Mouse (Mus musculus): ENCODE measurements around the gene Lrrk2. TPM values are rescaled to one million over a fixed set of nuclear protein-coding genes. Genes with fewer than 3 reads are reported as not detected.
A peak's percentile ranks its signal among the peaks of the same experiment; 100 is the strongest.

The Lrrk2 gene
- polyA plus RNA-seq (2015; fragmentation: Nextera tagmentation; extraction: Ambion mirVana) = 4.4 and 6.2 TPM in 2 replicates

DNA sequence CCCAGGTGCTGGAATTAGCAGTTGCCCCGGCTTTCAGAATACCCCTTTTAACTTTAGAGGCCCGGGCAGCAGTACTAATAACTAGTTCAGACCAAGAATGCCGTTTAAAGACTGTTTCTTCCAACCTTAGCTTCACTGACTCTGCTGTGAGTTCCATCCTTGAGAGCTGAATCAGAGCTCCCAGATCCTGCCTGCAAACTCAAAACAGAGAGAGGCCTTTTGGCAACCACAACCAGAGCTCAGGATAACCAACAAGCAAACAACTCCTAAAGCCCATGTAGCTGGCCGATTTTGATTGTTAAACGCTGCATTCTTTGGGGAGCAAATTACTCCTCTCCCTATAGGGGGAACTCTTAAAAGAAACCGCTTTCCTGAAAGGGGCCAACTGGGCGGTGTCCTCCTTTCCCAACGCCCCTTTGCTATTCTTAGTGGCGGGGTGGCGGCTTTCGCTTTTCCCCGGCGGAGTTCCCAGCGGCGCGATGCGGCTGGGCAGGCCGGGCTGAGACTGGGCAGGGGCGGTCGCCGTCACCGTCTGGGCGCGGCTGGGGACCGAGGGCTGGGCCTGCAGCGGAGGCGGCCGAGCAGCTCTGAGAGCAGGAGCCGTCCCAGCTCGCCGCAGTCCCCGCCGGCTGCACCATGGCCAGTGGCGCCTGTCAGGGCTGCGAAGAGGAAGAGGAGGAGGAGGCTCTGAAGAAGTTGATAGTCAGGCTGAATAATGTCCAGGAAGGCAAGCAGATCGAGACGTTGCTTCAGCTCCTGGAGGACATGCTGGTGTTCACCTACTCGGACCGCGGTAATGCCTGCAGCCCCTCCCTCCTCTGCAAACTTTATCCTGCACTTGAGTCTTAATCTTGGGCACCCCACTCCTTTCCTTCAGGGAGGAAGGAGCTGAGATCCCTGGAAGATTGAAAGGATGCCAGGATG lies at the start of gene Lrrk2:
Lrrk2 (plus strand) TSS at position 531 of the 924 bp plus-strand sequence.
- Histone ChIP-seq H3K9me3 (replicated peaks; ENCODE audit: control insufficient read depth, low read length) (no peaks in the 10 kb centered on the region), H3K27me3 (ENCODE audit: control insufficient read depth, insufficient read depth, low read length) (no peaks in the 10 kb centered on the region), H3K9ac (ENCODE audit: low read length) (peak within 1 kb of the TSS; percentile 77), H3K4me1 (ENCODE audit: control insufficient read depth, insufficient read depth, low read length) (0 out of 2 replicates have a peak, but pooled peaks cover 3% of the 10 kb centered on the region), H3K36me3 (ENCODE audit: control insufficient read depth, insufficient read depth, low read length) (no peaks in the 10 kb centered on the region), H3K4me2 (ENCODE audit: low read depth, low read length) (peak within 1 kb of the TSS; percentile 90), H3K27ac (ENCODE audit: low read length) (peak within 1 kb of the TSS; percentile 87), H3K4me3 (replicated peaks; ENCODE audit: low read length) (peak within 1 kb of the TSS; percentile 67)
- peak; percentile 97 for ATAC-seq (ENCODE audit: insufficient read depth, low FRiP score)
- 2% methylated on average over 40 of the region's 40 CpGs for WGBS

- Histone ChIP-seq H3K4me2 (ENCODE audit: low read depth, low read length) (no peak overlapping the region), H3K27me3 (ENCODE audit: control insufficient read depth, insufficient read depth, low read length) (no peaks in the 10 kb centered on the region), H3K4me1 (ENCODE audit: control insufficient read depth, insufficient read depth, low read length) (no peaks in the 10 kb centered on the region), H3K9me3 (replicated peaks; ENCODE audit: control insufficient read depth, low read length) (no peaks in the 10 kb centered on the region), H3K9ac (ENCODE audit: low read length) (no peak overlapping the region), H3K4me3 (replicated peaks; ENCODE audit: low read length) (no peak overlapping the region), H3K27ac (ENCODE audit: low read length) (no peak overlapping the region), H3K36me3 (ENCODE audit: control insufficient read depth, insufficient read depth, low read length) (no peaks in the 10 kb centered on the region)
- WGBS = 83% methylated on average over 2 of the region's 2 CpGs
- no peak for ATAC-seq (ENCODE audit: insufficient read depth, low FRiP score)
These were observed 48.5 kb upstream of the Lrrk2 start for GRCm38 (mm10) chr15:91624475-91624874.

DNA sequence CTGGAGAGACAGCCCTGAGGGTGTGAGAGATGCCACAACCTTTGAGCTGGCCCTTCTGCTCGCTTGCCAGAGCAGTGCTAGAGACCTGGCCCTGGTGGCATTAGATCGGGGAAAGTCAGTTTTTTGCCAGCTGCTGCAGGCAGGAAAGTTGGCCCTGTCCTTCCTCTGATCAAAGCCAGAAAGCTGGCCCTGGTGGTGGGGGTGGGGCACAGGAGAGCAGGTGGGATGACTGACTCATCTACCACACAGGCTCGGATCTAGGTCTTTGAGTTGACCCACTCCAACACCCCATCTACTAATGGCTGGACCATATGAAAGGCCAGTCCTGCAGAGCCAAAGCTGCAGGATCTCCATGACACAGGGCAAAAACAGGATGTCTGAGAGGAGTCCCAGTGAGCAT lies 43.8 kb upstream of the Lrrk2 start:
- no peak for ATAC-seq (ENCODE audit: insufficient read depth, low FRiP score)
- no peaks in the 10 kb centered on the region for H3K4me1 ChIP-seq (ENCODE audit: control insufficient read depth, insufficient read depth, low read length)
- no peaks in the 10 kb centered on the region for H3K9me3 ChIP-seq (replicated peaks; ENCODE audit: control insufficient read depth, low read length)
- 63% methylated on average over 3 of the region's 3 CpGs for WGBS
- no peak overlapping the region for H3K9ac ChIP-seq (ENCODE audit: low read length)
- no peaks in the 10 kb centered on the region for H3K36me3 ChIP-seq (ENCODE audit: control insufficient read depth, insufficient read depth, low read length)
- no peak overlapping the region for H3K4me2 ChIP-seq (ENCODE audit: low read depth, low read length)
- no peak overlapping the region for H3K27ac ChIP-seq (ENCODE audit: low read length)
- no peaks in the 10 kb centered on the region for H3K27me3 ChIP-seq (ENCODE audit: control insufficient read depth, insufficient read depth, low read length)
- no peak overlapping the region for H3K4me3 ChIP-seq (replicated peaks; ENCODE audit: low read length)

DNA sequence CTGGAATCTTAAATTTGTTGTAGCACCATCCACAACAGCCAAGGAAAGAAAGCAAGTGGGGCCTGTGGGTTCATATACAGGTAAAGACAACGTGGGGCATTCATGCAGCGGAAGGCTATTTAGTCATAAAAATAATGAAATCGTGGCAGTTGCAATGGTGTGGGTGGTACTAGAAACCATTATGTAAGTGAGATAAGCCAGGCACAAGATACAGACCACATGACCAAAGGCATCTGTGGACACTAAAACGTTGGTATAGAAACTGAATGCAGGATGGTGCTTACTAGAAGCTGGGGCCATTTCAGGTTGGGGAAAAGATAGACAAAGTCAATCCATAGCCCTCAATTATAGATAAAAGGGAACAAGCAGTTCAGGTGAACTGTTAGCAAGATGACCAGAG lies 40.5 kb upstream of the Lrrk2 start:
- no peak overlapping the region for H3K4me2 ChIP-seq (ENCODE audit: low read depth, low read length)
- no peak overlapping the region for H3K9ac ChIP-seq (ENCODE audit: low read length)
- H3K27me3 ChIP-seq (ENCODE audit: control insufficient read depth, insufficient read depth, low read length) = no peaks in the 10 kb centered on the region
- no peak overlapping the region for H3K4me3 ChIP-seq (replicated peaks; ENCODE audit: low read length)
- no peak for ATAC-seq (ENCODE audit: insufficient read depth, low FRiP score)
- no peaks in the 10 kb centered on the region for H3K9me3 ChIP-seq (replicated peaks; ENCODE audit: control insufficient read depth, low read length)
- H3K36me3 ChIP-seq (ENCODE audit: control insufficient read depth, insufficient read depth, low read length) = no peaks in the 10 kb centered on the region
- no peaks in the 10 kb centered on the region for H3K4me1 ChIP-seq (ENCODE audit: control insufficient read depth, insufficient read depth, low read length)
- H3K27ac ChIP-seq (ENCODE audit: low read length) = no peak overlapping the region
- WGBS = 75% methylated on average over 4 of the region's 4 CpGs

GRCm38 (mm10) chr15:91633051-91633450 lies 39.9 kb upstream of the Lrrk2 start:
- 81% methylated on average over 9 of the region's 9 CpGs for WGBS
- Histone ChIP-seq H3K27ac (ENCODE audit: low read length) (no peak overlapping the region), H3K36me3 (ENCODE audit: control insufficient read depth, insufficient read depth, low read length) (no peaks in the 10 kb centered on the region), H3K9ac (ENCODE audit: low read length) (no peak overlapping the region), H3K4me1 (ENCODE audit: control insufficient read depth, insufficient read depth, low read length) (no peaks in the 10 kb centered on the region), H3K4me2 (ENCODE audit: low read depth, low read length) (no peak overlapping the region), H3K9me3 (replicated peaks; ENCODE audit: control insufficient read depth, low read length) (no peaks in the 10 kb centered on the region), H3K27me3 (ENCODE audit: control insufficient read depth, insufficient read depth, low read length) (no peaks in the 10 kb centered on the region), H3K4me3 (replicated peaks; ENCODE audit: low read length) (no peak overlapping the region)
- ATAC-seq (ENCODE audit: insufficient read depth, low FRiP score) = no peak

- no peaks in the 10 kb centered on the region for H3K36me3 ChIP-seq (ENCODE audit: control insufficient read depth, insufficient read depth, low read length)
- no peaks in the 10 kb centered on the region for H3K9me3 ChIP-seq (replicated peaks; ENCODE audit: control insufficient read depth, low read length)
- H3K9ac ChIP-seq (ENCODE audit: low read length) = no peak overlapping the region
- WGBS = 71% methylated on average over 6 of the region's 6 CpGs
- no peaks in the 10 kb centered on the region for H3K27me3 ChIP-seq (ENCODE audit: control insufficient read depth, insufficient read depth, low read length)
- no peak overlapping the region for H3K4me2 ChIP-seq (ENCODE audit: low read depth, low read length)
- no peak for ATAC-seq (ENCODE audit: insufficient read depth, low FRiP score)
- H3K4me3 ChIP-seq (replicated peaks; ENCODE audit: low read length) = no peak overlapping the region
- no peak overlapping the region for H3K27ac ChIP-seq (ENCODE audit: low read length)
- H3K4me1 ChIP-seq (ENCODE audit: control insufficient read depth, insufficient read depth, low read length) = no peaks in the 10 kb centered on the region
These were observed 39.2 kb upstream of the Lrrk2 start for GRCm38 (mm10) chr15:91633806-91634205.

DNA sequence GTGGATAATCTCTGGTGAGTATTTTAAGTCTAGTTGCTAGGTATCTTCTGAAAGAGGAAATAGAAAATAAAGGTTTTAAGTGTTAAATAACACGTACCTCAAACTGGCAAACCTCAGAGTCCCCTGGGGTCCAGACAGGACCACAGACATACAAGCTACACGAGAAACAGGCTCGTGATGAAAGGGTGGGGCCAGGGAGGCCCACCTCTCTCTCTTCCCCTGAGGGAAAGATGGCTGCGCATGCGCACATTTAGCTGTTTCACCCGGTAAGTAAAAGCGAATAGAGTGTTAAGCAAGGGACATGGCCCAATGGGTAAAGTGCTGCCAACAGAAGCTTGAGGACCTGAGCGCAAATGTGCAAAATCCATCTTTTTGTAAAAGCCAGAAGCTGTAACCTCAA lies 38.7 kb upstream of the Lrrk2 start:
- Histone ChIP-seq H3K4me3 (replicated peaks; ENCODE audit: low read length) (no peak overlapping the region), H3K27ac (ENCODE audit: low read length) (no peak overlapping the region), H3K4me2 (ENCODE audit: low read depth, low read length) (no peak overlapping the region), H3K9ac (ENCODE audit: low read length) (no peak overlapping the region), H3K27me3 (ENCODE audit: control insufficient read depth, insufficient read depth, low read length) (no peaks in the 10 kb centered on the region), H3K4me1 (ENCODE audit: control insufficient read depth, insufficient read depth, low read length) (no peaks in the 10 kb centered on the region), H3K36me3 (ENCODE audit: control insufficient read depth, insufficient read depth, low read length) (no peaks in the 10 kb centered on the region), H3K9me3 (replicated peaks; ENCODE audit: control insufficient read depth, low read length) (no peaks in the 10 kb centered on the region)
- ATAC-seq (ENCODE audit: insufficient read depth, low FRiP score) = no peak
- 75% methylated on average over 8 of the region's 8 CpGs for WGBS

GRCm38 (mm10) chr15:91641631-91642030 lies 31.3 kb upstream of the Lrrk2 start:
- no peak overlapping the region for H3K4me2 ChIP-seq (ENCODE audit: low read depth, low read length)
- no peaks in the 10 kb centered on the region for H3K9me3 ChIP-seq (replicated peaks; ENCODE audit: control insufficient read depth, low read length)
- H3K4me3 ChIP-seq (replicated peaks; ENCODE audit: low read length) = no peak overlapping the region
- no peak overlapping the region for H3K9ac ChIP-seq (ENCODE audit: low read length)
- no peaks in the 10 kb centered on the region for H3K36me3 ChIP-seq (ENCODE audit: control insufficient read depth, insufficient read depth, low read length)
- whole genome bisulfite sequencing = 81% methylated on average over 3 of the region's 3 CpGs
- no peaks in the 10 kb centered on the region for H3K27me3 ChIP-seq (ENCODE audit: control insufficient read depth, insufficient read depth, low read length)
- ATAC-seq (ENCODE audit: insufficient read depth, low FRiP score) = no peak
- no peaks in the 10 kb centered on the region for H3K4me1 ChIP-seq (ENCODE audit: control insufficient read depth, insufficient read depth, low read length)
- no peak overlapping the region for H3K27ac ChIP-seq (ENCODE audit: low read length)

DNA sequence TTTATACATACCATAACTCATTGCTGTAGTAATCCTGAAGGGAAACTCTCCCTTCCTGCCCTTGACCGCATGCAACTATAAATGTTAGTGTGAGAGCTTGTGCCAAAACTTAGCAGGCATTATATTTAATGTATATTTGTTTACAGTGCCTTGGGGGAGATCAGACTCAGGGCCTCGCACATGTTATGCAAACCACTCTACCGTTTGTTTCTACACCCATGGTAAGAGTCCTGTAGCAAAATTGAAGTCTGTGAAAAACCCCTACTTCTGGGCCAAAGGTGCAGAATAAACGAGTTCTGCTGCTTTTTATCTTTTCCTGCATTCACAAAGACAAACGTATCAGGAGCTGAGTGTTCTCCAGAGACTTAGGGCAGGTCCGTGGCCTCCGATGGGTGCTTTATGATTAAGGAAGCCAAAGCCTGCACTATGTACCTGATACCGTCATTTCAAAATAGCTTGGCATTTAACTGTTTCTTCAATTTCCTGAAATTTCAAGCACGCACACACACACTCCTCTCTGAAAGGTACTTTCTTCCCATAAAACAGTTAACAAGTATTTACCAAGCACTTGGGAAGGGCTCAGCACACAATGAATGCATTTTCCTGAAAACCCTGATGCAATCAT lies 30.2 kb upstream of the Lrrk2 start:
- 40% methylated on average over 9 of the region's 9 CpGs for WGBS
- Histone ChIP-seq H3K4me3 (replicated peaks; ENCODE audit: low read length) (no peak overlapping the region), H3K9ac (ENCODE audit: low read length) (no peak overlapping the region), H3K27ac (ENCODE audit: low read length) (peak overlapping the region; percentile 69), H3K9me3 (replicated peaks; ENCODE audit: control insufficient read depth, low read length) (no peaks in the 10 kb centered on the region), H3K27me3 (ENCODE audit: control insufficient read depth, insufficient read depth, low read length) (no peaks in the 10 kb centered on the region), H3K36me3 (ENCODE audit: control insufficient read depth, insufficient read depth, low read length) (no peaks in the 10 kb centered on the region), H3K4me1 (ENCODE audit: control insufficient read depth, insufficient read depth, low read length) (no peaks in the 10 kb centered on the region), H3K4me2 (ENCODE audit: low read depth, low read length) (no peak overlapping the region)
- peak; percentile 90; the same call in 1 of the 2 replicates for ATAC-seq (ENCODE audit: insufficient read depth, low FRiP score)

All from stomach, embryonic 16.5 days (tissue).